Mouse (Mus musculus) heart, embryonic 11.5 days (tissue): ENCODE measurements around the gene 1700003F12Rik. TPM values are rescaled to one million over a fixed set of nuclear protein-coding genes. Genes with fewer than 3 reads are reported as not detected.

ENCODE experiments used
- ATAC-seq: fragments of 200-750 bp; cut with Nextera tagmentation; replicated peaks from 2 replicates; pipeline ENCODE4 v1.8.0; 2017; ENCODE audit warnings: moderate library complexity; ENCODE audit not compliant: insufficient number of reproducible peaks, low FRiP score, low TSS enrichment
- H3K27ac ChIP-seq: fragments of 300-500 bp; sonication (generic); 2 replicates; pipeline ENCODE4 v1.5.1; 2014; ENCODE audit warnings: mild to moderate bottlenecking, low read depth, low read length
- H3K27me3 ChIP-seq: fragments of 300-500 bp; sonication (generic); 2 replicates; pipeline ENCODE4 v1.6.1; 2014; ENCODE audit warnings: mild to moderate bottlenecking, low read length, mixed read lengths; ENCODE audit not compliant: control insufficient read depth, insufficient read depth
- H3K36me3 ChIP-seq: fragments of 300-500 bp; sonication (generic); 2 replicates; pipeline ENCODE4 v1.6.1; 2014; ENCODE audit warnings: mild to moderate bottlenecking, low read length, moderate library complexity, mixed read lengths; ENCODE audit not compliant: control insufficient read depth, insufficient read depth
- H3K4me1 ChIP-seq: fragments of 300-500 bp; sonication (generic); 2 replicates; pipeline ENCODE4 v1.6.1; 2014; ENCODE audit warnings: low read length; ENCODE audit not compliant: control insufficient read depth, insufficient read depth
- H3K4me2 ChIP-seq: fragments of 300-500 bp; sonication (generic); 2 replicates; pipeline ENCODE4 v1.6.1; 2014; ENCODE audit warnings: mild to moderate bottlenecking, moderate library complexity
- H3K4me3 ChIP-seq: fragments of 300-500 bp; sonication (generic); 2 replicates; pipeline ENCODE4 v1.5.1; 2014; ENCODE audit warnings: low read depth, low read length
- H3K9ac ChIP-seq: fragments of 300-500 bp; sonication (generic); 2 replicates; pipeline ENCODE4 v1.6.1; 2014; ENCODE audit warnings: mild to moderate bottlenecking, low read depth, low read length, moderate library complexity
- H3K9me3 ChIP-seq: fragments of 300-500 bp; sonication (generic); replicated peaks from 2 replicates; pipeline ENCODE4 v1.6.1; 2016; ENCODE audit warnings: low read length; ENCODE audit not compliant: control insufficient read depth
- WGBS: fragments of 180-500 bp; shearing (Covaris S2); extraction: QIAGEN DNeasy Blood & Tissue Kit; methylation state at CpG from one replicate; pipeline ENCODE4 v1.1.7; 2014; ENCODE audit not compliant: insufficient replicate concordance; 5-methylcytosine and 5-hydroxymethylcytosine counted together
- polyA plus RNA-seq: library from polyadenylated mRNA; unstranded; fragments of >200 nt; fragmentation: Nextera tagmentation; extraction: Ambion mirVana; gene quantifications from 2 replicates; pipeline ENCODE4 v1.2.1, GENCODE M21; 2014

Gene 1700003F12Rik
- polyA plus RNA-seq, 1 experiment from 2014 or later, result 1.4 TPM

GRCm38 (mm10) chr2:154566641-154567040 is 19.8 kb downstream of the 1700003F12Rik start:
- no peak overlapping the region for H3K4me3 ChIP-seq
- no peak overlapping the region for H3K9ac ChIP-seq
- 0 out of 2 replicates have a peak, but pooled peaks cover 7% of the 10 kb centered on the region for H3K36me3 ChIP-seq
- H3K27ac ChIP-seq, result no peak overlapping the region
- no peaks in the 10 kb centered on the region for H3K9me3 ChIP-seq
- H3K4me1 ChIP-seq, result peaks cover 17% of the 10 kb centered on the region
- no peak overlapping the region for H3K4me2 ChIP-seq
- ATAC-seq, result no peak
- H3K27me3 ChIP-seq, result no peaks in the 10 kb centered on the region
- WGBS, result 60% methylated on average over 8 of the region's 8 CpGs

- WGBS, result 80% methylated on average over 2 of the region's 2 CpGs
- Histone ChIP-seq H3K4me3 (peak overlapping the region; percentile 80; the same call in 1 of the 2 replicates), H3K9ac (no peak overlapping the region), H3K27me3 (no peaks in the 10 kb centered on the region), H3K27ac (peak overlapping the region; percentile 22; the same call in 1 of the 2 replicates), H3K9me3 (no peaks in the 10 kb centered on the region), H3K4me1 (peaks cover 17% of the 10 kb centered on the region), H3K4me2 (peak overlapping the region; percentile 83), H3K36me3 (0 out of 2 replicates have a peak, but pooled peaks cover 5% of the 10 kb centered on the region)
- ATAC-seq, result no peak
These were observed 20.9 kb downstream of the 1700003F12Rik start for GRCm38 (mm10) chr2:154567766-154568165.

GRCm38 (mm10) chr2:154568329-154569070 is 21.6 kb downstream of the 1700003F12Rik start:
- H3K9me3 ChIP-seq, result no peaks in the 10 kb centered on the region
- peak overlapping the region; percentile 80 for H3K4me3 ChIP-seq
- peak overlapping the region; percentile 82 for H3K9ac ChIP-seq
- no peak for ATAC-seq
- peaks cover 17% of the 10 kb centered on the region for H3K4me1 ChIP-seq
- H3K27me3 ChIP-seq, result no peaks in the 10 kb centered on the region
- H3K36me3 ChIP-seq, result 0 out of 2 replicates have a peak, but pooled peaks cover 5% of the 10 kb centered on the region
- 20% methylated on average over 10 of the region's 10 CpGs for WGBS
- peak overlapping the region; percentile 85 for H3K27ac ChIP-seq
- peak overlapping the region; percentile 83 for H3K4me2 ChIP-seq

- peak overlapping the region; percentile 80 for H3K4me3 ChIP-seq
- no peaks in the 10 kb centered on the region for H3K27me3 ChIP-seq
- peaks cover 17% of the 10 kb centered on the region for H3K4me1 ChIP-seq
- H3K9ac ChIP-seq, result peak overlapping the region; percentile 82
- ATAC-seq, result peak; percentile 86
- H3K36me3 ChIP-seq, result 0 out of 2 replicates have a peak, but pooled peaks cover 1% of the 10 kb centered on the region
- peak overlapping the region; percentile 83 for H3K4me2 ChIP-seq
- H3K27ac ChIP-seq, result peak overlapping the region; percentile 85
- H3K9me3 ChIP-seq, result no peaks in the 10 kb centered on the region
- WGBS, result under 1% methylated on average over 48 of the region's 70 CpGs
These were observed 22.3 kb downstream of the 1700003F12Rik start for GRCm38 (mm10) chr2:154569071-154569748.

GRCm38 (mm10) chr2:154569836-154570286 is 23.0 kb downstream of the 1700003F12Rik start, which contains the start of gene E2f1:
Gene E2f1 (minus strand): TSS chr2:154569892.
- peak; percentile 98 for ATAC-seq
- under 1% methylated on average over 43 of the region's 44 CpGs for WGBS
- peak within 1 kb of the TSS; percentile 80 for H3K4me3 ChIP-seq

GRCm38 (mm10) chr2:154570666-154571065 is 23.8 kb downstream of the 1700003F12Rik start:
- no peaks in the 10 kb centered on the region for H3K27me3 ChIP-seq
- no peak overlapping the region for H3K9ac ChIP-seq
- peak overlapping the region; percentile 83; the same call in 1 of the 2 replicates for H3K4me2 ChIP-seq
- no peaks in the 10 kb centered on the region for H3K36me3 ChIP-seq
- WGBS, result 77% methylated on average over 4 of the region's 4 CpGs
- H3K4me3 ChIP-seq, result no peak overlapping the region
- no peak for ATAC-seq
- peaks cover 17% of the 10 kb centered on the region for H3K4me1 ChIP-seq
- no peaks in the 10 kb centered on the region for H3K9me3 ChIP-seq
- no peak overlapping the region for H3K27ac ChIP-seq

More at GRCm38 (mm10) chr2:154569836-154570286, 23.0 kb downstream of the 1700003F12Rik start, which contains the start of gene E2f1:
- no peaks in the 10 kb centered on the region for H3K27me3 ChIP-seq
- peak within 1 kb of the TSS; percentile 85 for H3K27ac ChIP-seq
- H3K36me3 ChIP-seq, result no peaks in the 10 kb centered on the region
- peak within 1 kb of the TSS; percentile 83 for H3K4me2 ChIP-seq
- no peaks in the 10 kb centered on the region for H3K9me3 ChIP-seq
- peaks cover 17% of the 10 kb centered on the region for H3K4me1 ChIP-seq
- peak within 1 kb of the TSS; percentile 82 for H3K9ac ChIP-seq

GRCm38 (mm10) chr2:154571266-154571665 is 24.4 kb downstream of the 1700003F12Rik start:
- H3K27me3 ChIP-seq, result no peaks in the 10 kb centered on the region
- no peak overlapping the region for H3K4me2 ChIP-seq
- no peak for ATAC-seq
- peaks cover 17% of the 10 kb centered on the region for H3K4me1 ChIP-seq
- H3K9ac ChIP-seq, result no peak overlapping the region
- no peaks in the 10 kb centered on the region for H3K36me3 ChIP-seq
- H3K27ac ChIP-seq, result no peak overlapping the region
- no peak overlapping the region for H3K4me3 ChIP-seq
- 76% methylated on average over 4 of the region's 4 CpGs for WGBS
- no peaks in the 10 kb centered on the region for H3K9me3 ChIP-seq

GRCm38 (mm10) chr2:154571976-154572375 is 25.1 kb downstream of the 1700003F12Rik start:
- Histone ChIP-seq H3K36me3 (no peaks in the 10 kb centered on the region), H3K27me3 (no peaks in the 10 kb centered on the region), H3K9me3 (no peaks in the 10 kb centered on the region), H3K4me1 (peaks cover 12% of the 10 kb centered on the region), H3K4me2 (no peak overlapping the region), H3K9ac (no peak overlapping the region), H3K4me3 (no peak overlapping the region), H3K27ac (no peak overlapping the region)
- ATAC-seq, result no peak
- WGBS, result 74% methylated on average over 8 of the region's 8 CpGs
